Mouse (Mus musculus) stomach, embryonic 16.5 days (tissue): Measurements from ENCODE around the gene 4632433K11Rik. TPM values are rescaled to one million over a fixed set of nuclear protein-coding genes. Genes with fewer than 3 reads are reported as not detected.

Source experiments
- ATAC-seq: fragments of 200-750 bp; cut with Nextera tagmentation; 2 replicates; pipeline ENCODE4 v1.8.0; 2017; ENCODE audit warnings: moderate number of reproducible peaks, moderate TSS enrichment; ENCODE audit not compliant: insufficient read depth, low FRiP score
- H3K27ac ChIP-seq: fragments of 300-500 bp; sonication (generic); 2 replicates; pipeline ENCODE4 v1.5.1; 2014; ENCODE audit warnings: low read length
- H3K27me3 ChIP-seq: fragments of 300-500 bp; sonication (generic); 2 replicates; pipeline ENCODE4 v1.6.1; 2014; ENCODE audit warnings: low read length, control low read depth, mixed read lengths; ENCODE audit not compliant: control insufficient read depth, insufficient read depth
- H3K36me3 ChIP-seq: fragments of 300-500 bp; sonication (generic); 2 replicates; pipeline ENCODE4 v1.6.1; 2014; ENCODE audit warnings: low read length; ENCODE audit not compliant: control insufficient read depth, insufficient read depth
- H3K4me1 ChIP-seq: fragments of 300-500 bp; sonication (generic); 2 replicates; pipeline ENCODE4 v1.6.1; 2014; ENCODE audit warnings: low read length, control low read depth, mixed read lengths; ENCODE audit not compliant: control insufficient read depth, insufficient read depth
- H3K4me2 ChIP-seq: fragments of 300-500 bp; sonication (generic); 2 replicates; pipeline ENCODE4 v1.6.1; 2014; ENCODE audit warnings: low read depth, low read length, mixed read lengths
- H3K4me3 ChIP-seq: fragments of 300-500 bp; sonication (generic); replicated peaks from 2 replicates; pipeline ENCODE4 v1.5.1; 2014; ENCODE audit warnings: mild to moderate bottlenecking, low read length
- H3K9ac ChIP-seq: fragments of 300-500 bp; sonication (generic); 2 replicates; pipeline ENCODE4 v1.6.1; 2014; ENCODE audit warnings: low read length
- H3K9me3 ChIP-seq: fragments of 300-500 bp; sonication (generic); replicated peaks from 2 replicates; pipeline ENCODE4 v1.6.1; 2016; ENCODE audit warnings: low read length, control low read depth; ENCODE audit not compliant: control insufficient read depth
- WGBS: fragments of 180-500 bp; shearing (Covaris S2); extraction: QIAGEN DNeasy Blood & Tissue Kit; methylation state at CpG from one replicate; pipeline ENCODE4 v1.1.7; 2014; 5-methylcytosine and 5-hydroxymethylcytosine counted together
- polyA plus RNA-seq: library from polyadenylated mRNA; unstranded; fragments of >200 nt; fragmentation: Nextera tagmentation; extraction: Ambion mirVana; gene quantifications from 2 replicates; pipeline ENCODE4 v1.2.1, GENCODE M21; 2015

The 4632433K11Rik gene
- polyA plus RNA-seq, 1 experiment from 2014 or later: not detected

DNA sequence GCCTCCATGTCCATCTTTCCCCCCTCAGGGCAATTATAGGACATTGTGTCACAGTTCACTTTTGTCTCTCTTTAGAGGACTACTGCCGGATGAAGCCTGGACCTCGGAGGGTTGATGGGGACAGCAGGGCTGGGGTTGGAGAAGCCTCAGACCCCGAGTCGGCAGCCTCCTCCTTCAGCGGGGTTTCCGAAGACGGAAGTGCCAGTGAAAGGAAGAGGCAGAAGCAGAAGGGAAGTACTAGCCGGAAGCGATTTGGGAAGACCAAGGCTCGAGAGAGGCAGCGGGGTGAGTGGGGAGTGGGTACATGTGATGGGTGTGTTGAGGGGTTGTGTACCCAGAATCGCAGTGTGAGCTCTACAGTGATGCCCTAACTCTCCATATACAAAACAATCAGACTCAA is 25.5 kb downstream of the 4632433K11Rik start:
- Histone ChIP-seq H3K4me1 (peaks cover 21% of the 10 kb centered on the region), H3K4me2 (no peak overlapping the region), H3K9me3 (no peaks in the 10 kb centered on the region), H3K4me3 (no peak overlapping the region), H3K27me3 (peaks cover 21% of the 10 kb centered on the region), H3K36me3 (no peaks in the 10 kb centered on the region), H3K27ac (no peak overlapping the region), H3K9ac (no peak overlapping the region)
- ATAC-seq: no peak
- WGBS: 86% methylated on average over 12 of the region's 12 CpGs

DNA sequence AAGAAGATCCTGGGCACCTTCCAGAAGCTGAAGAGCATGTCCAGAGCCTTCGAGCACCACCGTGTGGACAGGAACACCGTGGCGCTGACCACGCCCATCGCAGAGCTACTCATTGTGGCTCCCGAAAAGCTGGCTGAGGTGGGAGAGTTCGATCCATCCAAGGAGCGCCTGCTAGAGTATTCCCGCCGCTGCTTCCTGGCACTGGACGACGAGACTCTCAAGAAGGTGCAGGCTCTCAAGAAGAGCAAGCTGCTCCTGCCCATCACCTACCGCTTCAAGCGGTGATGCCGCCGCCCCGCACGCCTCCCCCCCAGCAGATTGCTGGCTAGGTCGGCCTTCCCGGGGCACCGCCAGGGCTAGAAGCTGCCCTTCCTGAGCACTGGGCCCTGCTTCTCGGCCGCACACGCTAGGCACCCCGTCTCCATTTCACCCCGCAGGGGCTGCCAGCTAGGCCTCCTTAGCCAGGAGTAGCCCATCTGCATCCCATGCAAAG is 26.4 kb downstream of the 4632433K11Rik start:
- Histone ChIP-seq H3K27ac (peak overlapping the region; percentile 100), H3K9me3 (no peaks in the 10 kb centered on the region), H3K36me3 (no peaks in the 10 kb centered on the region), H3K4me2 (peak overlapping the region; percentile 95), H3K9ac (peak overlapping the region; percentile 96), H3K27me3 (peaks cover 15% of the 10 kb centered on the region), H3K4me3 (peak overlapping the region; percentile 88), H3K4me1 (peaks cover 24% of the 10 kb centered on the region)
- 4% methylated on average over 27 of the region's 27 CpGs for WGBS
- ATAC-seq: no peak

DNA sequence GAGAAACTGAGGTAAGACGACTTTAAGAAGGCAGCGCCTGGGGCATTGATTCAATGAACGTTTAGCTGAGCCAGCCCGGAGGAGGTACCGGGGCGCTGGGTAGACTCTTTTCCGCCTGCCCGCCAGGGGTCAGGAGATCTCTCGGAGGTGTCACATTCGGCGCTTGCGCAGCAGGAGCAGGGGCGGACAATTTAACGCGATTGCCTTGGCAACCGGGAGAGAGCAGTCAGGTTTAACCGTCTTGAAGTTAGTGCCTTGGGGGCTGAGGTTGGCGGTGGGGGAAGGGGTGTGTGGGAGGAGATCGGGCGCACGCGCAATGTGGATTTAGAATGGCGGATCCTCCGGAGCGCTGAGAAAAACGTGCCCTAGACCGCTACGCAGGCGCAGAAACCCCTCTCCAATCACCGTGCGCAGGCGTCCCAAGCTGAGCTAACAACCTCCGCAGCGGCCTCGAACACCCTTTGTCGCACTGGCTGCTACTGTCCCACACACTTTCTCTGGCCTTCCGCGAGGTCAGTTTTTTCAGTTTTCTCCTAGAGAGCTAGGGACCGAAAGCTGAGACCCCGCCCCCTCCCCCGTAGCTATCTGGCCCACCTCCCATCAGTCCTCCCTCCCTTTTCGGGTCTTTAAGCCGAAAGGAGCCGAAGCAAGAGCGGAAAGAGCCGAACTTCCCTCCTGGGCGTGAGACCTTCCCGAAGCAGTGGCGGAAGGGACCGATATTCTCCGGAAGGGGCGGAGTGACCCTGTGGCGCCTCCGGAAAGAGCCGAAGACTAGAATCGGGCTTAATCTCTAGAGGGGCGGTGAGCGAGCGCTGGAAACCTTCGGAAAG is 27.2 kb downstream of the 4632433K11Rik start:
- Histone ChIP-seq H3K36me3 (no peaks in the 10 kb centered on the region), H3K4me2 (peak overlapping the region; percentile 95), H3K27me3 (peaks cover 7% of the 10 kb centered on the region), H3K9ac (peak overlapping the region; percentile 96), H3K27ac (peak overlapping the region; percentile 100), H3K4me1 (peaks cover 29% of the 10 kb centered on the region), H3K9me3 (no peaks in the 10 kb centered on the region), H3K4me3 (peak overlapping the region; percentile 88)
- ATAC-seq: peak; percentile 89
- WGBS: 0% methylated on average over 60 of the region's 60 CpGs

DNA sequence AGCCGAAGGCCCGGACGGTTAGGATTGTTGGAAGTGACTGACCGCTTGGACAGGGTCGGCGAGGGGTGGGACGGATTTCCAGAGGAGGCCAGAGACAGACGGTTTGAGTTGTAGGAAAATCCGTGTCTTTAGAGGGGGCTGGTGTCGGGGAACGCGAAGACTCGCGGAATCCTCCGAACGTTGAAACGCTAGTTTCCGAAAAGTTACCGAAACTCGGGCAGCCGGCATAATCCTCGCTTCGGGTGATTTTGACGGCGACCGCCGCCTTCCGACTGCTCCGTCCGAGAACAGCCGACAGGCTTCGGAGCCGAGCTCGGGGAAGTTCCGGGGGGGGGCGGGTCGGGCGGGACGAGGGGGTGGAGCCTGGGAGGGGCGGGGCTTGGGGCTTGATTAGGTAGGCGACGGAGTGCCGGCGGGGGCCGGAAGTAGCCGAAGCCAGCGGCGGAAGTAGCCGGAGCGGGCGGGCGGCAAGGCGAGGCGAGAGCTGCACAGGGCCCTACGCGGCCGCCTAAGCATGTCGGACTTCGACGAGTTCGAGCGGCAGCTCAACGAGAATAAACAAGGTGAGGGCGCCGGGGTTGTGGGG is 27.9 kb downstream of the 4632433K11Rik start, which contains the start of gene U2af2:
TSS of gene U2af2 (plus strand) at position 370 of the 586 bp plus-strand sequence.
- Histone ChIP-seq H3K27ac (peak within 1 kb of the TSS; percentile 100), H3K4me2 (peak within 1 kb of the TSS; percentile 95), H3K9me3 (no peaks in the 10 kb centered on the region), H3K36me3 (no peaks in the 10 kb centered on the region), H3K4me1 (peaks cover 25% of the 10 kb centered on the region), H3K27me3 (0 out of 2 replicates have a peak, but pooled peaks cover 1% of the 10 kb centered on the region), H3K4me3 (peak within 1 kb of the TSS; percentile 88), H3K9ac (peak within 1 kb of the TSS; percentile 96)
- peak; percentile 85 for ATAC-seq
- WGBS: under 1% methylated on average over 53 of the region's 65 CpGs

- peak overlapping the region; percentile 88 for H3K4me3 ChIP-seq
- H3K9me3 ChIP-seq: no peaks in the 10 kb centered on the region
- WGBS: 0% methylated on average over 51 of the region's 51 CpGs
- H3K9ac ChIP-seq: peak overlapping the region; percentile 96
- peak overlapping the region; percentile 86 for H3K4me2 ChIP-seq
- peaks cover 21% of the 10 kb centered on the region for H3K4me1 ChIP-seq
- no peaks in the 10 kb centered on the region for H3K36me3 ChIP-seq
- peak; percentile 68 for ATAC-seq
- H3K27me3 ChIP-seq: no peaks in the 10 kb centered on the region
- H3K27ac ChIP-seq: peak overlapping the region; percentile 100
Observed at GRCm38 (mm10) chr7:5062360-5063001, 28.6 kb downstream of the 4632433K11Rik start.

DNA sequence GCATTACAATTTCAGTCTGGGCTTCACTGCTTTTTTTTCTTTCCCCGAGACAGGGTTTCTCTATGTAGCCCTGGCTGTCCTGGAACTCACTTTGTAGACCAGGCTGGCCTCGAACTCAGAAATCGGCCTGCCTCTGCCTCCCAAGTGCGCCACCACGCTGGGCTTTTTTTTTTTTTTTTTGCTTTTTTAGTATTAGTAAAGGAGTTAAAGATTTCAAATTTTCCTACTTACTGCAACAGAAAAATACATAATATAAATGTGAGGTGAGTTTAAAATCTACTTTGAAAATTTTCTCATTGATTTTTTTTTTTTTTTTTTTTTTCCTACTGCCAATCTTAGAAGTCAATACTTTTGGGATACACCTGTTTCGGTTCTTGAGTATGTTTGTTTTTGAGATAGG is 31.0 kb downstream of the 4632433K11Rik start:
- WGBS: 90% methylated on average over 6 of the region's 6 CpGs
- no peaks in the 10 kb centered on the region for H3K9me3 ChIP-seq
- no peak overlapping the region for H3K4me3 ChIP-seq
- no peak overlapping the region for H3K4me2 ChIP-seq
- peaks cover 19% of the 10 kb centered on the region for H3K4me1 ChIP-seq
- H3K27me3 ChIP-seq: no peaks in the 10 kb centered on the region
- ATAC-seq: no peak
- H3K27ac ChIP-seq: no peak overlapping the region
- H3K9ac ChIP-seq: no peak overlapping the region
- peaks cover 22% of the 10 kb centered on the region for H3K36me3 ChIP-seq

DNA sequence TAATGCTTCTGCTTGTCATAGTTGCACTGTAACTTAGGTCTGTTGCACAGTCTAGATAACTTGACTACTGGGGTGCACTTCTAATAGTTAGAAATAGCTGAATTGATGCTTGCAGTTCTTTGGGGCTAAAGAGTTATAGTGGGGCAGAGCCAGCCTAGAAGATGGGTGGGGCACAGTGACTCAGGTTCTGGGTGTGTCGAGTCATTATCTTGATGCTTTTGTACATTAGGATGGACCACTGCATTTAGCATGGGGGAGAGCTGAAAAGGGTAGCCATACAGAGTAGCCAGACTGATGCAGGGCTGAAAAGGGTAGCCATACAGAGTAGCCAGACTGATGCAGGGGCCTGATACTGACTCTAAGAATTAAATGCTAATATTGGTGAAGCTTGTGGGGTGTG is 39.7 kb downstream of the 4632433K11Rik start:
- Histone ChIP-seq H3K9ac (no peak overlapping the region), H3K27me3 (no peaks in the 10 kb centered on the region), H3K4me2 (no peak overlapping the region), H3K4me1 (no peaks in the 10 kb centered on the region), H3K27ac (no peak overlapping the region), H3K36me3 (peaks cover 59% of the 10 kb centered on the region), H3K9me3 (no peaks in the 10 kb centered on the region), H3K4me3 (no peak overlapping the region)
- WGBS: 66% methylated on average over 1 of the region's 1 CpGs
- peak; percentile 14; the same call in 1 of the 2 replicates for ATAC-seq

- 92% methylated on average over 5 of the region's 5 CpGs for WGBS
- no peak overlapping the region for H3K27ac ChIP-seq
- H3K4me1 ChIP-seq: no peaks in the 10 kb centered on the region
- ATAC-seq: no peak
- H3K27me3 ChIP-seq: no peaks in the 10 kb centered on the region
- H3K9me3 ChIP-seq: no peaks in the 10 kb centered on the region
- peaks cover 45% of the 10 kb centered on the region for H3K36me3 ChIP-seq
- H3K4me3 ChIP-seq: no peak overlapping the region
- H3K9ac ChIP-seq: no peak overlapping the region
- H3K4me2 ChIP-seq: no peak overlapping the region
Observed at GRCm38 (mm10) chr7:5074984-5075383, 41.1 kb downstream of the 4632433K11Rik start.

DNA sequence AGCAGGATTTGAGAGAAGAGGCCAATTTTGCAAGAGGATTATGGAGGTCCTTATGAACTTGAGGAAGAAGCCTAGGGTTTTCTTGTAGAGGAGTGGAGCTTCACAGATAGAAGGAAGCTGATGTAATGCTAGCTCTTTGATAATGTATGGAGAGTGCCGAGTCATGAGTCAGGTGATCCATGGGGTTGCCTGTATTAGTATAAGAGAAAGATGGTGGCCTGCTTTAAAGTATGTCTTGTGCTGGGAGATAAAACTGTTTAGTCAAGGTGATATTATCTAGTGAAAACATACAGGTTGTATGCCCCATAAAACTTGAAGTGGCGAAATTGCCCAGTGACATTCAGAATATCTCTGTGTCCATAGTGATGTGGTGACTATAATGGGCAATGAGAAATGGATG is 43.0 kb downstream of the 4632433K11Rik start:
- Histone ChIP-seq H3K9ac (no peak overlapping the region), H3K4me3 (no peak overlapping the region), H3K27ac (no peak overlapping the region), H3K9me3 (no peaks in the 10 kb centered on the region), H3K4me1 (peaks cover 8% of the 10 kb centered on the region; the same call in 1 of the 2 replicates), H3K4me2 (no peak overlapping the region), H3K27me3 (no peaks in the 10 kb centered on the region), H3K36me3 (peaks cover 27% of the 10 kb centered on the region)
- WGBS: 67% methylated on average over 2 of the region's 2 CpGs
- ATAC-seq: no peak
